Mouse (Mus musculus): ENCODE results near the gene Sorcs1.

GRCm38 (mm10) chr19:50611619-50612018 is 66.8 kb downstream of the Sorcs1 start:
- TF ChIP-seq POLR2A (IDR thresholded peaks at IDR 0.05; ENCODE audit: borderline replicate concordance, extremely low read depth, low read depth, low read length) (no peak), CTCF (IDR thresholded peaks at IDR 0.05; ENCODE audit: insufficient read depth, low read length) (no peak)

Measured in lung, adult 2 months (tissue).